Mouse (Mus musculus) lung, adult 2 months (tissue): ENCODE data around the gene Zfp248. TPM values are rescaled to one million over a fixed set of nuclear protein-coding genes. Genes with fewer than 3 reads are reported as not detected.

Source experiments
- DNase-seq: peaks from one replicate; pipeline ENCODE4 v3.0.0; 2022
- H3K4me1 ChIP-seq: fragments of 200-500 bp; 2 replicates; pipeline ENCODE4 v1.6.1; 2011; ENCODE audit warnings: low read length; ENCODE audit not compliant: control insufficient read depth, insufficient read depth
- H3K4me3 ChIP-seq: fragments of 200-500 bp; replicated peaks from 2 replicates; pipeline ENCODE3; 2011; ENCODE audit warnings: low read depth, mild to moderate bottlenecking, control low read depth, low read length; ENCODE audit errors: extremely low read depth
- CTCF ChIP-seq: fragments of 200-500 bp; IDR thresholded peaks from 2 replicates; pipeline ENCODE4 v1.5.1; 2011; ENCODE audit warnings: mild to moderate bottlenecking, low read length, control low read depth; ENCODE audit not compliant: insufficient read depth
- POLR2A ChIP-seq: fragments of 200-500 bp; IDR thresholded peaks from 2 replicates; pipeline ENCODE4 v1.6.1; 2011; ENCODE audit warnings: low read depth, mild to moderate bottlenecking, control low read depth, low read length, borderline replicate concordance; ENCODE audit errors: extremely low read depth
- WGBS: fragments of 180-500 bp; shearing (Covaris S2); methylation state at CpG from one replicate; pipeline ENCODE4 v1.1.7; 2018; 5-methylcytosine and 5-hydroxymethylcytosine counted together
- polyA plus RNA-seq: library from polyadenylated mRNA; depleted of rRNA; stranded (reverse); fragments of >200 nt; gene quantifications from 2 replicates; pipeline ENCODE4 v1.2.3, GENCODE M21; 2012; rRNA removed

Zfp248 gene
- polyA plus RNA-seq, 1 experiment, result 1.1 TPM

- WGBS, result 31% methylated on average over 20 of the region's 20 CpGs
- no peak overlapping the region for H3K4me3 ChIP-seq
- DNase-seq, result peak; percentile 43
- no peaks in the 10 kb centered on the region for H3K4me1 ChIP-seq
- TF ChIP-seq CTCF (peak; percentile 76), POLR2A (no peak)
These were observed 75.7 kb downstream of the Zfp248 start for GRCm38 (mm10) chr6:118379451-118380167.

- 55% methylated on average over 10 of the region's 10 CpGs for WGBS
- DNase-seq, result no peak
- TF ChIP-seq CTCF (no peak), POLR2A (no peak)
- no peak overlapping the region for H3K4me3 ChIP-seq
- H3K4me1 ChIP-seq, result no peaks in the 10 kb centered on the region
These were observed 77.7 kb downstream of the Zfp248 start for GRCm38 (mm10) chr6:118377611-118378010.

Other genes with a start within 250 kb of the Zfp248 start
- gene Bms1, start 36.1 kb downstream of the Zfp248 start, polyA plus RNA-seq, result 4.4 and 6.2 TPM in 2 replicates
- 1.3 and 1.8 TPM in 2 replicates for gene Zfp9, start 23.8 kb upstream of the Zfp248 start, polyA plus RNA-seq
- 0.59 and 1.2 TPM in 2 replicates for gene Ankrd26, start 106.7 kb upstream of the Zfp248 start, polyA plus RNA-seq